Mouse (Mus musculus) CD4-positive helper T cell, adult 2 months (primary cell): ENCODE measurements around the gene Prkcg.

Experiments
- DNase-seq: peaks from one replicate; pipeline ENCODE4 v3.0.0-alpha.2; 2012; ENCODE audit warnings: low read depth, missing footprints, low spot score

The Prkcg gene

DNA sequence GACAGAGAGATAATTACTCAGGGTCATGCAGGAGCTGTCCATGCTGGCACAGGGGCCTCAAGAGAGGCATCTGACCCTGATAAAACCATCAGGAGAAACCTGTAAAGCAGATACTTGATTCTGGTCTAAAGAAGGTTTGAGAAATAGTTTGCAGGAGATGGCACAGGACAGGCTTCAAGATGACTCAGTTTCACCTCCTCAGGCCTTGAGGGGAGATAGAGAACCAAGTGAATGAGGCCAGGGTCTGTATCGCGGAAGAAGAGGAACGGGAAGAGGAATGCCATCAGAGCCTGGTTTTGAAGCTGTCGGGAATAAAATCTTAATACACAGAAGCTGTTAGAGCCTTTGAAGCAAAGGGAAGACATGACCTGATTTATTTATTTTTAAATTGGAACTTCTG is 28.7 kb downstream of the Prkcg start:
- DNase-seq, result no peak

DNA sequence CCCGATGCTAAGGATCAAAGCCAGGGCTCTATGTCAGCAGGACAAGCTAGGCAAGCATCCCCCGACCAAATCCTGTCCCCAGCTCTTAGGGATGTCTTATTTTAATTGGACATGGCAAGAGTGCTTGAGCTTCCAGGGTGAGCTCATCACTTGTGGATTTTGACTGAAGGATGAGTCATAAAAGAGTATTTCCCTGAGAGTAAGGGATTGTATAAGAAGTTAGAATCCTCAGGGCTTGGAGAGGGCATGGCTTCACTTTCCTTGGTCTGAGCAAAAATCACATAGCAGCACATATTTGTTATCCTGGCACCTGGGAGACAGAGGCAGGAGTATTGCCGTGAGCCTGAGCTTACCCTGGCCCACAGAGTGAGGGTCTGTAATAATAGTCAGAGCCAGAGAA is 31.9 kb downstream of the Prkcg start:
- no peak for DNase-seq

GRCm38 (mm10) chr7:3323826-3324225 is 34.8 kb downstream of the Prkcg start:
- DNase-seq, result no peak

GRCm38 (mm10) chr7:3327961-3328360 is 39.0 kb downstream of the Prkcg start:
- no peak for DNase-seq

DNA sequence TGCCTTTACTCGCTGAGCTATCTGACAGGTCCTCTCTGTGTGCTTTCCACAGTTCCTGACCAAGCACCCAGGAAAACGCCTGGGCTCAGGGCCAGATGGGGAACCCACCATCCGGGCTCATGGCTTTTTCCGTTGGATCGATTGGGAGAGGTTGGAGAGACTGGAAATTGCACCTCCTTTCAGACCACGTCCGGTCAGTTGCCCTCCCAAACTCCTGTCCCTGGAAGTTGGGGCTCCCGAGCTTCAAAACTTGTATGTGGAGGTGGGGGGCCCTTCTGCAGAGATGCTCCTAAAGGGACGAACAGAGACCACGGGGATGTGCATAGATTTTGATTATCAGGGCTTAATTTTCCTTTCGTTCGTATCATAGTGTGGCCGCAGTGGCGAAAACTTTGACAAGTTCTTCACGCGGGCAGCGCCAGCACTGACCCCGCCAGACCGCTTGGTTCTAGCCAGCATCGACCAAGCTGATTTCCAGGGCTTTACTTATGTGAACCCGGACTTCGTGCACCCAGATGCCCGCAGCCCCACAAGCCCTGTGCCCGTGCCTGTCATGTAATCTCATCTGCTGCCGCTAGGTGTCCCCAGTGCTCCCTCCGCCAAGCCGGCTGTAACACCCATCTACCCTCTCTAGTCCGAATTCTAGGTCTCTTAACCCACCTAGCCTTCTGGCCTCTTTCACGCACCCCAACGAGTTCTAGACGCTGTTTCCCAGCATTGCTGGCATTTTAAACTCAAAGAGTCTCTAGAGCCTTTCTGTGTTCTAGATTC is 41.0 kb downstream of the Prkcg start:
- peak; percentile 57 for DNase-seq

DNA sequence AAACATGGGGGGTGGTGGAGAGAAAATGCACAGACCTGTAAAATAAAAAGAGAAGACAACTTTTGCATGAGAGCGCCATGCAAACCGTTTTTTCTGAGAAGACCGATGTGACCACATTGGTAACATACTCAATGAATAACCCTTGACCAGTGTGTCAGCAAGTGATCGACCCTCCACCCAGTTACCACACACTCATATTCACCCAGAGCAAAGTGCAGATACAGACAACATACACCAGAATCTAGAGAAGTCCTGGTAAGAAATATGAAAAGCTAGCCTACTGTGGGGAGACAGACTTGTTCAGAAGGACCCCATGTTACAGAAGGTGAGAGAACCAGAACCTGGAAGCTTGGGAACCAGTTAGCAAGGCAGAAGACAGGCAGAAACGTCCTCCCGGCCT is 42.2 kb downstream of the Prkcg start:
- DNase-seq, result no peak

DNA sequence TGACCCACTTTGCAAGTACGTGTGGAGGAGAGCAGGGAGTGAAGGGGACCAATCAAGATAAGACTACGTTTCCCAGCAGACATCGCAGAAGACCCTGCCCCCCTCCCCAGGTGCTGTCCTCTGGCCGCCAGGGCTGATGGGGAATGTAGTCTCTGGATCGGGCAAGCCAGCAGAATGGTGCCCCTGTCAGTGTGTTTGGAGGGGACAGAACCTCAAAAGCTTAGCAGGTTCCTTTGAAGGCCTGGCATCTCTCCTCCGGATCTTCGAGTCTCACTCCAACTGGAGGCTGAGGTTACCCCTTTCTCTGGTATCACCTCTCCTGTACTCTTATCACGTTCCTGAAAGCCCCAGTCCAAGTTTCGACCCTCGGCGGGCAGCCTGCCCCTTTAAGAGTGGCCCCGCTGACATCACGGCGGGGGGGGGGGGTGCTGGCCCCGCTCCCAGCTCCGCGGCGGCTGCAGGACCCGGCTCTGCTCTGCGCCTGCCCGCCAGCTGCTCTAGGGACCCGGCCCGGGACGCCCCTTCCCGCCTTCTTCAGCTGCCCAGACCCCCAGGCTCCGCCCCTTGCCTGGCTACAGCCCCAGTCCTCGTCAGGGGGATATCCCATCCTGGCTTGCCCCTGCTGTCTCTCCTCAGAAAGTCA is 42.7 kb downstream of the Prkcg start:
- no peak for DNase-seq

DNA sequence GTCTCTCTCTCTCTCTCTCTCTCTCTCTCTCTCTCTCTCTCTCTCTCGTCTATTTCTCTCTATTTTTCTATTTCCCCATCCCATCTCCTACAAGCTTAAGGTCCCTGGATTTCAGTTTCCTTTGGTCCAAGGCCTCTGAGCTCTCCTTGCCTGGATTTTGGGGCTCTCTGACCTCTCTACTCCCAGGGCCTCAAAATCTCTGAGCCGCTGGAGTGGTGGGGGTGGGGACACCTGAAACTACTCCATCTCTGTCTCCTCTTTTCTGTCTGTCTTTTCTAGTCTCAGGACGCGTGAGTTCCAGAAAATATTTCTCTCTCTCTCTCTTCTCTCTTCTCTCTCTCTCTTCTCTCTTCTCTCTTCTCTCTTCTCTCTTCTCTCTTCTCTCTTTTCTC is 43.2 kb downstream of the Prkcg start:
- no peak for DNase-seq

DNA sequence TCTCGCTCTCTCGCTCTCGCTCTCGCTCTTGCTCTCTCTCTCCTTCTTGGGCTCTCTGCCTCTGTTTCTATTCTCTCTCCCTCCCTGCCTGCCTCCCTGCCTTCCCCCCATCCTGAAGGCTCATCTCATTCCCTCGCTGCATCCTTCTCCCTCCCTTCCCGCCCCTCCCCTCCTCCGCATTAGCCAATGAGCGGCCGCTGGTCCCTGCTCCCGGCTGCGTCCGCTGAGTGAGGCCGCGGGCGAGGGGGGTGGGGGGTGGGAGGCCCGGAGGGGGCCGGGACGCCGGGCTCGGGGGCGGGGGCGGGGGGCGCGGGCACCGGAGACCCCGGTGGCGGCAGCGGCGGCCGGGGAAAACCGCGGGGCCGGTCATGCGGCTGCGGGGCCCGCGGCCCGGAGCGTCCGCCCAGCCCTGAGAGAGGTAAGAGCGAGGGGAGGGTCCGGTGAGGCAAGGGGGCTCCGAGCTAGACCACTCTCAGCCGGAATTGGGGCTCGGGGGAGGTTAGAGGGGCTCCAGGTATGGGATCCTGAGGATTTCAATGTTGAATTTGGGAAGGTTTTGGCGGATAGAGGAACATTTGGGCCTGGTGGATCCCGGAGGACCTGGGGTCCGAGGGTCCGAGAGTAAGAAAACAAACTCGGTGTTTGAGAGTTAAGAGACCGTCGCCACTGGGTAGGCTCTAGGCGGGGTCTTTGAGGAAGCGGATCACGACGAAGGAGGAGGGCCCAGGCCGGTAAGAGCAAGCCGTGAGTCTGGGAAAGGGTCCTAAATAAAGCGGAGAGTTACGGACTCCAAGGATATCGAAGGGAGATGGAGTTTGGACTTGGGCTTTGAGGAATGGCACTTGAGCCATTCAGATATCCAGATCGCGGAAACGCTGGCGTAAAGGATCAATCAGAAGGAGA is 43.9 kb downstream of the Prkcg start, which contains the start of gene Cacng7:
Cacng7 (plus strand) TSS at position 337 of the 903 bp plus-strand sequence.
- no peak for DNase-seq

DNA sequence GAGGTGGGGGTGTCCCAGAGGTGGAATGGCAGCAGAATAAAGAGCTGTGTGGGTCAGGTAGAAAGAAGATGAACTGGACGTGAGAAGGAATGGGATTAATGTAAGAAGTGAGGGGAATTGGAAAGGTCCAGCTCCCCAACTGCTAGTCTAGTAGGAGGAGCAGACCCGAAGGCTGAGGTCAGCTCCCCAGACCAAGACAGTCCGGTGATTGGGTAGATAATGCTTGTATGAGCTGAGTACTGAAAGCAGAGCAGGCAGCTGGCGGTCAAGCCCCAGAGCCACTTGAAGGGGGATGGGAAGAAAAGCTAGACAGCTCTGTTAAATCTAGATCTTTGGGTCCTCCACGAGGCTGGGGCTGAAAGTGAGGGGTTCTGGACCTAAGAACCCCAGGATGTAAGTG is 44.6 kb downstream of the Prkcg start:
- no peak for DNase-seq

GRCm38 (mm10) chr7:3336412-3336811 is 47.4 kb downstream of the Prkcg start:
- DNase-seq, result no peak

- DNase-seq, result no peak
Measured at GRCm38 (mm10) chr7:3338286-3338935, 49.4 kb downstream of the Prkcg start.

GRCm38 (mm10) chr7:3339010-3339409 is 50.0 kb downstream of the Prkcg start:
- no peak for DNase-seq

DNA sequence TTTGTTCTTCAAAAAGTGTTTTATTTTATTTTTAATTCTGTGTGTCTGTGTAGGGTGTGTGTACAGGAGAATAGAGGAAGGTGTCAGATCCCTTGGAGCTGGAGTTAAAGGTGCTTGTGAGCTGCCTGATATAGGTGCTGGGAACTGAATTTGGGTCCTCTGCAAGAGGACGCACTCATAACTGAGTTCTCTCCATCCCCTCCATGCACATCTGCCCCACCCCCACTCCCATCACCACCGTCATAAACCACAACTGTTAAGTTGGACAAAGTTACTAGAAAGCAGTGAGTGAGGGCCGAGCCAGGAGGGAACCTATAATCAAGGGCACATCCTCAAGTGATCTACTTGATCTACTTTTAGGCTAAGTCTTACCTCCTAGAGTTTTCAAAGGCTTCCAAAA is 54.9 kb downstream of the Prkcg start:
- no peak for DNase-seq

DNA sequence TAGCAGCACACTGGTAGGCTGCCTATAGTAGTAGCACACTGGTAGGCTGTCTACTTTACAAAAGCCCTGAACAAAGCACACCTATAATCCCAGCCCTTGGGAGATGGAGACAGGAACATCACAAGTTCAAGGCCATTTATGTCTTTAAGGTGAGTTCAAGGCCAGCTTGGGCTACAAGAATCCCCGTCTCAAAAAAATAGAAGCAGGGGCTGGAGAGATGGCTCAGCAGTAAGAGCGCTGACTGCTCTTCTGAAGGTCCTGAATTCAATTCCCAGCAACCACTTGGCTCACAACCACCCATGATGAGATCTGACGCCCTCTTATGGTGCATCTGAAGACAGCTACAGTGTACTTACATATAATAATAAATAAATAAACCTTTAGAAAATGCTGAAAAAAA is 56.3 kb downstream of the Prkcg start:
- DNase-seq, result no peak

DNA sequence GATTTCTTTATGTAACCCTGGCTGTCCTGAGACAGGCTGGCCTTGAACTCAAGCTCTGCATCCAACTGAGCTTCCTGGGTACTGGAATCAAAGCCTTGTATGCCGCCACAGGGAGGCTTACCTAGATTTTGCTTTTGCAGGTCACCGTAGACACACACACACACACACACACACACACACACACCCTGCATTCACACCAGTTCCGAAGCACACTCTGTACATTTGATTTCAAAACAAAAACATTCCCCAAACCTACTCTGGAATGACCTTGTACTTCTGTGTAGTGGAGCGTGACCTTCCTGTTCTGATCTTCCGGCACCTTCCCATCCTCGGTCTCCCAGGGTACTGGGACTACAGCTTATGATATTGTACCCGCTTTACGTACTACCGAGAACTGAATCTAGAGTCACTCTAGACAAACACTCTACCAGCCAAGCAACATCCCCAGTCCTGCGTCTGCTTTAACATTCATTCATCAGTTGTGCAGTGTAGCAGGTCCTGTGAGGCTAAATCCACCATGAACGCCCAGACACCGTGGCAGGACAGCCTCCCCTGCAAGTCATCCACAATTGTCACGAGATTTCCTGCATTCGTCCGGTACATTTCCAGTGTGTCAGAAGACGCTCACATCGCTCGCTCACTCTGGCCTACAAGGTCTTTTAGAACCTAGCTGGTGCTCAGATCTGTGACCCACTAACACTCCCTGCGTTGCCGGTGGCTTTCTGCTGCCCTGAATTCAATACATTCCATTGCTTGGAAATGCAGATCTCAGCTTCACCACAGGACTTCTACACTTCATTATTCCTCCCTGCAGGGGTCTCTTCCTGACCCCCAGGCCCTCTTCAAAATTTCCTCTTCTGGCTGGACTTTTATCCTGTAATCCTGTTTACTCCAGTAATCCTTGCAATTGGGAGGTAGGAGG is 58.6 kb downstream of the Prkcg start:
- DNase-seq, result no peak

DNA sequence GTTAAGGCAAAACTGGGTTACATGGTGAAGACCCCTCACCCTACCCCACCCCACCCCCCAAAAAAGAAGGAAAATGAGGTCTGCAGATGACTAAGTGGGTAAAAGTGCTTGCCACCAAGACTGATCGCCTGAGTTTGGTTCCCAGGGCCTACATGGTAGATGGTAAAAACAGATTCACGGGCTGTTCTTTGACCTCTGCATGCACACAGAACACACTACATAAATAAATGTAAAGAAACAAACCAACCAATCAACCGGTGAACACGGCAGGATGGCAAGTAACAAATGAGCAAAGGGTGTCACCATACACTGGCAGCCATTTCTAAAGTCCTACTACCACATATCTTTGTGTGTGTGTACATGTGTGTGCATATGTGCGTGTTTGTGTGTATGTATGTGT is 59.3 kb downstream of the Prkcg start:
- DNase-seq, result no peak

- DNase-seq, result no peak
Measured at GRCm38 (mm10) chr7:3349775-3350174, 60.8 kb downstream of the Prkcg start.

GRCm38 (mm10) chr7:3351536-3351935 is 62.6 kb downstream of the Prkcg start:
- no peak for DNase-seq

GRCm38 (mm10) chr7:3354850-3355249 is 65.9 kb downstream of the Prkcg start:
- no peak for DNase-seq

- no peak for DNase-seq
Measured at GRCm38 (mm10) chr7:3360678-3361077, 71.7 kb downstream of the Prkcg start.
